Mouse (Mus musculus): ENCODE measurements around the gene Tnni2. TPM values are rescaled to one million over a fixed set of nuclear protein-coding genes. Genes with fewer than 3 reads are reported as not detected.

The Tnni2 gene
- polyA plus RNA-seq, 1 experiment = 1.1 TPM

GRCm38 (mm10) chr7:142476271-142476670 is 34.7 kb downstream of the Tnni2 start:
- peak overlapping the region; percentile 8; the same call in 1 of the 2 replicates for H3K4me3 ChIP-seq (ENCODE audit: insufficient read depth, low read length)
- TF ChIP-seq POLR2A (IDR thresholded peaks at IDR 0.05; ENCODE audit: low read depth, low read length) (no peak), CTCF (IDR thresholded peaks at IDR 0.05; ENCODE audit: borderline replicate concordance, insufficient read depth, low read length) (no peak)
- H3K4me1 ChIP-seq (ENCODE audit: control insufficient read depth, insufficient read depth, low read length) = peaks cover 22% of the 10 kb centered on the region
- peak overlapping the region; percentile 55 for H3K27ac ChIP-seq (ENCODE audit: insufficient read depth, low read length)

GRCm38 (mm10) chr7:142476795-142477452 is 35.3 kb downstream of the Tnni2 start:
- peaks cover 22% of the 10 kb centered on the region for H3K4me1 ChIP-seq (ENCODE audit: control insufficient read depth, insufficient read depth, low read length)

GRCm38 (mm10) chr7:142478001-142478400 is 36.4 kb downstream of the Tnni2 start:
- Histone ChIP-seq H3K4me1 (ENCODE audit: control insufficient read depth, insufficient read depth, low read length) (peaks cover 22% of the 10 kb centered on the region), H3K27ac (ENCODE audit: insufficient read depth, low read length) (peak overlapping the region; percentile 55; the same call in 1 of the 2 replicates), H3K4me3 (ENCODE audit: insufficient read depth, low read length) (no peak overlapping the region)
- no peak for TF ChIP-seq CTCF (IDR thresholded peaks at IDR 0.05; ENCODE audit: borderline replicate concordance, insufficient read depth, low read length)
- TF ChIP-seq POLR2A (IDR thresholded peaks at IDR 0.05; ENCODE audit: low read depth, low read length) = no peak

More at GRCm38 (mm10) chr7:142476795-142477452, 35.3 kb downstream of the Tnni2 start:
- Histone ChIP-seq H3K27ac (ENCODE audit: insufficient read depth, low read length) (peak overlapping the region; percentile 55), H3K4me3 (ENCODE audit: insufficient read depth, low read length) (no peak overlapping the region)
- TF ChIP-seq CTCF (IDR thresholded peaks at IDR 0.05; ENCODE audit: borderline replicate concordance, insufficient read depth, low read length) (no peak), POLR2A (IDR thresholded peaks at IDR 0.05; ENCODE audit: low read depth, low read length) (0 out of 2 replicates have a peak, but pooled peaks have one; percentile 11)

- no peak for TF ChIP-seq CTCF (IDR thresholded peaks at IDR 0.05; ENCODE audit: borderline replicate concordance, insufficient read depth, low read length)
- Histone ChIP-seq H3K27ac (ENCODE audit: insufficient read depth, low read length) (peak overlapping the region; percentile 12), H3K4me1 (ENCODE audit: control insufficient read depth, insufficient read depth, low read length) (peaks cover 26% of the 10 kb centered on the region), H3K4me3 (ENCODE audit: insufficient read depth, low read length) (no peak overlapping the region)
Observed at GRCm38 (mm10) chr7:142478574-142478973, 37.0 kb downstream of the Tnni2 start.

GRCm38 (mm10) chr7:142479307-142479706 is 37.7 kb downstream of the Tnni2 start:
- no peak overlapping the region for H3K4me3 ChIP-seq (ENCODE audit: insufficient read depth, low read length)
- peak overlapping the region; percentile 96; the same call in 1 of the 2 replicates for H3K27ac ChIP-seq (ENCODE audit: insufficient read depth, low read length)
- TF ChIP-seq POLR2A (IDR thresholded peaks at IDR 0.05; ENCODE audit: low read depth, low read length) (no peak), CTCF (IDR thresholded peaks at IDR 0.05; ENCODE audit: borderline replicate concordance, insufficient read depth, low read length) (no peak)
- H3K4me1 ChIP-seq (ENCODE audit: control insufficient read depth, insufficient read depth, low read length) = peaks cover 30% of the 10 kb centered on the region

- Histone ChIP-seq H3K27ac (ENCODE audit: insufficient read depth, low read length) (peak overlapping the region; percentile 96), H3K4me1 (ENCODE audit: control insufficient read depth, insufficient read depth, low read length) (peaks cover 33% of the 10 kb centered on the region), H3K4me3 (ENCODE audit: insufficient read depth, low read length) (no peak overlapping the region)
- no peak for TF ChIP-seq POLR2A (IDR thresholded peaks at IDR 0.05; ENCODE audit: low read depth, low read length)
Observed at GRCm38 (mm10) chr7:142479886-142480285, 38.3 kb downstream of the Tnni2 start.

- TF ChIP-seq CTCF (IDR thresholded peaks at IDR 0.05; ENCODE audit: borderline replicate concordance, insufficient read depth, low read length) (no peak), POLR2A (IDR thresholded peaks at IDR 0.05; ENCODE audit: low read depth, low read length) (no peak)
- Histone ChIP-seq H3K4me3 (ENCODE audit: insufficient read depth, low read length) (no peak overlapping the region), H3K27ac (ENCODE audit: insufficient read depth, low read length) (peak overlapping the region; percentile 96), H3K4me1 (ENCODE audit: control insufficient read depth, insufficient read depth, low read length) (peaks cover 38% of the 10 kb centered on the region)
Observed at GRCm38 (mm10) chr7:142480661-142481060, 39.1 kb downstream of the Tnni2 start.

- H3K4me3 ChIP-seq (ENCODE audit: insufficient read depth, low read length) = no peak overlapping the region
- peaks cover 38% of the 10 kb centered on the region for H3K4me1 ChIP-seq (ENCODE audit: control insufficient read depth, insufficient read depth, low read length)
- peak overlapping the region; percentile 96 for H3K27ac ChIP-seq (ENCODE audit: insufficient read depth, low read length)
- TF ChIP-seq POLR2A (IDR thresholded peaks at IDR 0.05; ENCODE audit: low read depth, low read length) = 0 out of 2 replicates have a peak, but pooled peaks have one; percentile 9
- 0 out of 2 replicates have a peak, but pooled peaks have one; percentile 40 for TF ChIP-seq CTCF (IDR thresholded peaks at IDR 0.05; ENCODE audit: borderline replicate concordance, insufficient read depth, low read length)
Observed at GRCm38 (mm10) chr7:142481186-142481567, 39.6 kb downstream of the Tnni2 start.

- Histone ChIP-seq H3K4me3 (ENCODE audit: insufficient read depth, low read length) (no peak overlapping the region), H3K4me1 (ENCODE audit: control insufficient read depth, insufficient read depth, low read length) (peaks cover 38% of the 10 kb centered on the region), H3K27ac (ENCODE audit: insufficient read depth, low read length) (peak overlapping the region; percentile 96)
- no peak; the same call in 1 of the 2 replicates for TF ChIP-seq POLR2A (IDR thresholded peaks at IDR 0.05; ENCODE audit: low read depth, low read length)
Observed at GRCm38 (mm10) chr7:142481568-142482255, 40.1 kb downstream of the Tnni2 start.

- TF ChIP-seq POLR2A (IDR thresholded peaks at IDR 0.05; ENCODE audit: low read depth, low read length) (peak; percentile 38; the same call in 1 of the 2 replicates), CTCF (IDR thresholded peaks at IDR 0.05; ENCODE audit: borderline replicate concordance, insufficient read depth, low read length) (no peak)
- peaks cover 38% of the 10 kb centered on the region for H3K4me1 ChIP-seq (ENCODE audit: control insufficient read depth, insufficient read depth, low read length)
- H3K27ac ChIP-seq (ENCODE audit: insufficient read depth, low read length) = peak overlapping the region; percentile 96
- no peak overlapping the region for H3K4me3 ChIP-seq (ENCODE audit: insufficient read depth, low read length)
Observed at GRCm38 (mm10) chr7:142482256-142482609, 40.6 kb downstream of the Tnni2 start.

All from embryonic fibroblast, embryonic 13.5 days (primary cell).